Mouse (Mus musculus) C2C12 (cell line): ENCODE results near the gene Rpl10a. TPM values are rescaled to one million over a fixed set of nuclear protein-coding genes. Genes with fewer than 3 reads are reported as not detected.

ENCODE experiments used
- H3K27me3 ChIP-seq: one replicate; pipeline ENCODE4 v1.6.1; 2011; ENCODE audit not compliant: control insufficient read depth, insufficient read depth, insufficient read length
- H3K36me3 ChIP-seq: one replicate; pipeline ENCODE4 v1.6.1; 2011; ENCODE audit not compliant: control insufficient read depth, insufficient read depth
- H3K4me3 ChIP-seq: one replicate; pipeline ENCODE4 v1.5.1; 2011; ENCODE audit warnings: mild to moderate bottlenecking, control low read depth; ENCODE audit not compliant: poor library complexity, insufficient read depth, severe bottlenecking
- H3K79me2 ChIP-seq: one replicate; pipeline ENCODE4 v1.6.1; 2011; ENCODE audit not compliant: control insufficient read depth, insufficient read depth
- H3K79me3 ChIP-seq: one replicate; pipeline ENCODE4 v1.6.1; 2011; ENCODE audit warnings: low read depth, control low read depth
- H3ac ChIP-seq: one replicate; pipeline ENCODE3; 2011; ENCODE audit warnings: low read depth; ENCODE audit not compliant: control insufficient read depth, insufficient read length
- CEBPB ChIP-seq: IDR thresholded peaks from one replicate; pipeline ENCODE4 v1.6.1; 2011; ENCODE audit warnings: low read depth, mild to moderate bottlenecking, control low read depth, moderate library complexity
- CTCF ChIP-seq: IDR thresholded peaks from one replicate; pipeline ENCODE4 v1.5.1; 2011; ENCODE audit not compliant: control insufficient read depth, insufficient read depth, insufficient read length
- FOSL1 ChIP-seq: IDR thresholded peaks from one replicate; pipeline ENCODE4 v1.8.0; 2011; ENCODE audit warnings: mild to moderate bottlenecking, low read length; ENCODE audit not compliant: poor library complexity, insufficient read depth, severe bottlenecking
- MAX ChIP-seq: IDR thresholded peaks from one replicate; pipeline ENCODE4 v1.6.1; 2011; ENCODE audit warnings: mild to moderate bottlenecking, control low read depth
- MYOD1 ChIP-seq: IDR thresholded peaks from one replicate; pipeline ENCODE4 v1.6.1; 2011; ENCODE audit warnings: low read depth; ENCODE audit not compliant: control insufficient read depth, insufficient read length
- MYOG ChIP-seq: IDR thresholded peaks from one replicate; pipeline ENCODE4 v1.6.1; 2011; ENCODE audit not compliant: control insufficient read depth, insufficient read length; ENCODE audit errors: extremely low read depth
- USF1 ChIP-seq: IDR thresholded peaks from one replicate; pipeline ENCODE4 v1.6.1; 2011; ENCODE audit warnings: low read depth, mild to moderate bottlenecking, control low read depth, moderate library complexity
- polyA plus RNA-seq: library from polyadenylated mRNA; unstranded; fragments of >200 nt; fragmentation: generic; extraction: Trizol; gene quantifications from one replicate; pipeline ENCODE4 v1.2.1, GENCODE M21; 2012; ENCODE audit warnings: missing spikeins

Rpl10a gene
- polyA plus RNA-seq, 1 experiment, result 3,499 TPM

DNA sequence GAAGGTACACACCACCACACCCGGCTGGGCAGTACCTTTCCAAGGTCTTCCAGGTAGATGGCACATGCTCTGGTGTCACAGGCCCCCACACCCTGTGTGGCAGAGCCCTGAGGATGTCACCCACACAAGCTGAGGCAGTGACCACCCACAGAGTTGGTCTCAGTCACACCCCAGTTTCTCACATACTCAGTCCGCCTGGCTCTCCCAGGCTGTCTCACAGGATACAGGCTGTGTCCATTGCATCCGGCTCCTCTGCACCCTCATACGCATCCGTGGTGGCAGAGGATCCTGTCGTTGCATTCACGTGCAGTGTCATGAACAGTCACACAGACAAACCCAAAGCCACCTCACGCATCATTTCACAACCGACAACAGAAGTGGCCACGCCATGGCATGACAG is 19.1 kb downstream of the Rpl10a start:
- H3K4me3 ChIP-seq, result no peak overlapping the region
- TF ChIP-seq MYOG (no peak), USF1 (no peak), MYOD1 (no peak), CEBPB (no peak), CTCF (no peak), FOSL1 (no peak), MAX (no peak)

DNA sequence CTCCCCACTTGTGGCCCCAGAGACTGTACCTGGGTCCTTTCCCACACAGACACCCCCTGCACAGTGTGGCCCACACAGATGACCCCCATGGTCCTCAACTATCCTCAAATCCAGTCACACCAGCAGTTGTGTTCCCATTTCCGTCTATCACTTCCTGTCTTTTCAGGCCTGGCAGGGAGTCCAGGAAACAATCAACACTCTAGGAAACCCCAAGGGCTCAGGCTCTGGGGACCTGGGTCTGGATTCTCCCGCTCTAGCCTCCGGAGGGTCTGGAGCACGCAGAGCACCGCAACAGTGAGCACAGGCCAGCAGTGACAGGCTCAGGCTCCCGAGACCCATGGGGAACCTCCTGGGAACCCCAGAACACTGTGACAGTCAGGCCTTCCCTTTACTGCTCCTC is 19.9 kb downstream of the Rpl10a start:
- TF ChIP-seq MAX (no peak), FOSL1 (no peak), MYOG (no peak), MYOD1 (no peak), CTCF (no peak), USF1 (no peak), CEBPB (no peak)
- Histone ChIP-seq H3K36me3 (no peaks in the 10 kb centered on the region), H3K27me3 (no peaks in the 10 kb centered on the region), H3K79me2 (peaks cover 71% of the 10 kb centered on the region), H3ac (no peak overlapping the region), H3K79me3 (peaks cover 40% of the 10 kb centered on the region), H3K4me3 (no peak overlapping the region)

More for the DNA sequence above, 19.1 kb downstream of the Rpl10a start:
- H3K79me2 ChIP-seq, result peaks cover 80% of the 10 kb centered on the region
- no peaks in the 10 kb centered on the region for H3K27me3 ChIP-seq
- H3K79me3 ChIP-seq, result peaks cover 42% of the 10 kb centered on the region
- no peak overlapping the region for H3ac ChIP-seq
- H3K36me3 ChIP-seq, result no peaks in the 10 kb centered on the region

DNA sequence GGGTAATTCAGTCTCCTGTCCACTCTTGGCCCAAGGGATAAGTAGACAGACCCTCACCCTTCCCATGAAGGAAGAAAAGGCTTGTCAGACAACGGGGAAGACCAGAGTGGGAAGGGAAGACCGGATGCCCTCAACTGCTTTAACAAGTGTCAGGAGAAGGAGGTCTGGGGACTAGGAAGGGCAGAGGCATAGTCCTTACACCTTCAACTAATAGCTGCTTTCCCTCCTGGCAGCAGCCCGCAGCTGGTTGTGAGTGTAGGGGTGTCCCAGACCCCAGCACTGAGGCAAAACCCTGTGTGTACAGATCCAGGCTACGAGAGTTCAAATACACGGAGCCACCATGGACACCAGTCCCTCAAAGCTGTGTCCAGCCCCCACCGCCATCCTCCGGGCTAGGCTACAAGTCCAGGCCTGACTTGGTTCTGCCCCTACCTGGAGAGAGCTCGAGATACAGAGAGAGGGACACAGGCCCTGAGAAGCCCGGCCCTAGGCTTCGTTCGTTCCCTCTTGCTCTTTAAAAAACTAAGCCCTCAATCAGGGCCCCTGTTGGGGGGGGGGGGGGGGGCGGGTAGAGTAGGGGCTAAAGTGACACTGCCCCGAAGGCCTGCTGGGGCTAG is 21.1 kb downstream of the Rpl10a start:
- H3K27me3 ChIP-seq, result no peaks in the 10 kb centered on the region
- TF ChIP-seq FOSL1, result no peak
- no peak for TF ChIP-seq MAX
- no peak for TF ChIP-seq MYOD1
- TF ChIP-seq CTCF, result no peak
- peak overlapping the region; percentile 61 for H3K4me3 ChIP-seq
- no peaks in the 10 kb centered on the region for H3K36me3 ChIP-seq
- H3ac ChIP-seq, result peak overlapping the region; percentile 66
- H3K79me2 ChIP-seq, result peaks cover 60% of the 10 kb centered on the region
- peaks cover 35% of the 10 kb centered on the region for H3K79me3 ChIP-seq

DNA sequence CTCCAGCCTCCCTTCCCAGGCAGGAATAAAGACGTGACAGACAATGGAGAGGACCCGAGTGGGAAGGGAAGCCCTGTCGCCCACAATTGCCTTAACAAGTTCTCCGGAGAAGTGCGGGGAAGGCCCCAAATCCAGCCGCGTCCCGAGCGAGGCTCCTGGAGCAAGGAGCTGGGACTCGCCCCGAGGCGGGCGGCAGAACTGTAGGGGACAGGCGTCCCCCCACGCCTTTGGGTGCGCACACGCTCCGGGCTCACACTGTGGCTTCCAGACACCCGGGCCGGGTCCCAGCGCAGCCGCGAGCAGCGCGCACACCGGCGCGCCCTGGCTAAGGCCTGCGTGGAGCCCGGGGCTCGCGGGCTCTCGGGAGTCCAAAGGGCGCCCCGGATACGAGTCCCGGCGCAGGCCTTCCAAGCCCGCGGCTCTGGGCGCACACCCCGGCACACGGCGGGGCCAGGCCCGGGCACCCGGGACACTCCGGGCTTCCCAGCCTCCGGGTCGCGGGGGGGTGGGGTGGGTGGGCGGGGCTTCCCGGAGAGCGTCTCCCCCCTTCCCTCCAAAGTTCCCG is 21.7 kb downstream of the Rpl10a start:
- no peaks in the 10 kb centered on the region for H3K36me3 ChIP-seq
- H3ac ChIP-seq, result peak overlapping the region; percentile 66
- no peaks in the 10 kb centered on the region for H3K27me3 ChIP-seq
- peaks cover 29% of the 10 kb centered on the region for H3K79me3 ChIP-seq
- peak overlapping the region; percentile 61 for H3K4me3 ChIP-seq
- H3K79me2 ChIP-seq, result peaks cover 54% of the 10 kb centered on the region
- no peak for TF ChIP-seq FOSL1
- TF ChIP-seq USF1, result no peak
- TF ChIP-seq CTCF, result no peak
- no peak for TF ChIP-seq CEBPB
- TF ChIP-seq MYOG, result no peak
- TF ChIP-seq MYOD1, result no peak

DNA sequence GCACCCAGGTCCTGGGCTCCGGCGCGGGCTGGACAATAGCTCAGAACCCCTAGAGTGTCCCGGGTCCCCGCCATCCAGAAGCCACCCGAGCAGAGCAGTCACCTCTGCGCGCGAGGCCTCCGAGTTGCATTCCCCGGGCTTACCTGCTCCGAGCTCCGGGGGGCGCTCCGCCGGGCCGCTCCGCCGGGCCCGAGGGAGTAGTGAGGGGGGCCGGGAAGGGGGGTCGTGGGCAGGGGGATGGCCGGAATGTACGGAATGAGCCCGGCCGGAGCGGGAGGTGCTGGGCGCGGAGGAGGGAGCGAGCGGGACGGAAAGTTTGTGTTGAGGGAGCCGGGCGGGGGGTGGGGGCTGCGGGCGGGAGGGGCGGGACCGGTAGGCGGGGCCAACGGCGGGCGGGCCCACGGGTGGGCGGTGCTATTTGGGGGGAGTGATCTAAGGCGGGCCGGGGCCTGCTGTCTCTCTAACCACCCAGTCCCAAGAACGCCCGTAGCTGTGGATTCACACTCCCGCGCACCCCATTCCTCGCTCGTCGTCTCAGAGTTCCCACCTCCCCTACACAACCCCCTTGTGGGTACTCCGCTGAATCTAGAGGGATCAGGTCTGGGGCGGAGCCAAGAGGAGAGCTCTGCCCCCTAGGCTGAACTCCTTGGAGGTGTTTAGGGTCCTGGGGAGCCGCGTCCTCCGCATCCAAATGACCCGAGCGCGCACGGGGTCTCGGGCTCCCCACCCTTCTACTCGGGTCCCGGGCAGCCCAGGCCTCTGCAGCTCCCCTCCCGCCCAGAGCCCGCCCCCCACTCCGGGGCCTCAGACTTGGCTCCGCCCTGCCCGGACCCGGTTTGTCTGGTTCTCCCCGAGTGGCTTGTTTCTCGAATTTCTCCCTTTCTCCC is 22.4 kb downstream of the Rpl10a start, which contains the start of gene Tead3:
Tead3 (minus strand) TSS at position 352 of the 887 bp plus-strand sequence.
- H3K4me3 ChIP-seq, result peak within 1 kb of the TSS; percentile 61
- no peaks in the 10 kb centered on the region for H3K36me3 ChIP-seq
- peaks cover 46% of the 10 kb centered on the region for H3K79me2 ChIP-seq
- H3K79me3 ChIP-seq, result peaks cover 29% of the 10 kb centered on the region
- no peak for TF ChIP-seq MYOG
- no peak for TF ChIP-seq FOSL1
- no peak for TF ChIP-seq USF1
- no peak for TF ChIP-seq MAX
- no peak for TF ChIP-seq CTCF
- TF ChIP-seq MYOD1, result no peak
- TF ChIP-seq CEBPB, result no peak
- H3K27me3 ChIP-seq, result no peaks in the 10 kb centered on the region
- peak within 1 kb of the TSS; percentile 72 for H3ac ChIP-seq
